ENCODE assay signal across 8 mouse cellular contexts in the genomic region with DNA sequence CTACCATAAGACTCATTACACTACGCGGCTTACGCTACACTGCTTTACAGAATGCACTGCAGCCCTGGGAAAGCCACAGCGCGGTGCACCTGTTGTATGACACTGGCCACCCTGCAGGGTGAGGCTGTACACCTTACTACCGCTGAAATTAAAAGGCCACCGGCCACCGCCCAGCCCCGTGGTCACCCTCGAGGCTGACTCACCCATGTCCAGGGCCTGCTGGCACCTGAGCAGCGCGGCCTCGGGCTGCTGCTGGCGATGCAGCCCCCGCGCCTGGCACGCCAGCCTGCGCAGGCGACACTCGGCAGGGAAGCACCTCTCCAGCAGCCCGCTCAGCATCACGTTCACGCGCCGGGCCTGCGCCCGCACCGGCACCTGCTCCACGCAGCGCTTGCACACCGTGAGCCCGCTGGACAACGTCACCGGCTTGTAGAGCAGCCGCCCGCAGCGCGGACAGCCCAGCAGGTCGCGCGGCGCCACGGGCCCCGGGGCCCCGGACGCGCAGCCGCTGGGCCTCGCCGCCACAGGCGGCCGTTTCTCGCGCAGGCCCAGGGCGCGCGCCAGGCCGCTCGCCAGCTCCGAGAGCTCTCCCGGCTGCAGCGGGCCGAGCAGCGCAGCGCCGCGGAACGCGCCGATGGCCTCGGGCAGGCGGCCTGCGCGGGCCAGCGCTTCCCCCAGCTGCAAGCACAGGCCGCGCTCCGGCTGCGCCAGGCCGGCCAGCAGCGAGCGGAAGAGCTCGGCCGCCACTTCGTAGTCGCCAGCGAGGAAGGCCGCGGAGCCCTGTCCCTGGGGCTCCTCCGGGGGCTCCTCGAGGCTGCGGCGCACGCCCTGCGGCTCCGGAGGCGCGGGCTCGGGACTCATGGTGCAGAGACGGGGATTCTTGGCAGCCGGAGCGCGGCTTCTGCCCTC. TPM values are rescaled to one million over a fixed set of nuclear protein-coding genes. Genes with fewer than 3 reads are reported as not detected.
DNase-seq lines count a peak whose midpoint lies in the region; ATAC-seq and TF ChIP-seq lines count a peak whose summit lies in the region.

No protein-coding gene starts in this region.

- H3K9me3 ChIP-seq in intestine, postnatal 0 days (ENCODE audit: control insufficient read depth): no peaks in the 10 kb centered on the region
- no peaks in the 10 kb centered on the region for H3K9me3 ChIP-seq in liver, embryonic 13.5 days (replicated peaks)

- peak overlapping the region; percentile 93 for H3K4me2 ChIP-seq in intestine, postnatal 0 days (replicated peaks; ENCODE audit: low read depth)
- peak overlapping the region; percentile 59 for H3K4me2 ChIP-seq in liver, embryonic 13.5 days

- no peak; the same call in 1 of the 2 replicates for ATAC-seq in intestine, postnatal 0 days
- no peak for ATAC-seq in liver, embryonic 13.5 days (ENCODE audit: low read depth)
- no peak for ATAC-seq in CD4-positive, CD25-positive, alpha-beta regulatory T cell, adult 4 months

- peak; percentile 14 for DNase-seq in ovary, postnatal 14 days (ENCODE audit: low spot score)
- no peak for DNase-seq in ovary, adult 18-20 months (ENCODE audit: low spot score)
- peak; percentile 82 to 87 for DNase-seq in cerebellum, postnatal 25 days
- DNase-seq in frontal cortex, postnatal 36 days (ENCODE audit: low spot score in 2 of 2): peak; percentile 59 to 66
- no peak for DNase-seq in liver, embryonic 13.5 days
- peak; percentile 65 to 72 for DNase-seq in right cerebral cortex, postnatal 10 days (ENCODE audit: low spot score in 2 of 2)

- TF ChIP-seq CTCF in intestine, postnatal 0 days (IDR thresholded peaks at IDR 0.05; ENCODE audit: low read depth): no peak

- 2% methylated on average over 102 of the region's 103 CpGs for WGBS in intestine, postnatal 0 days
- WGBS in liver, embryonic 13.5 days (ENCODE audit: insufficient replicate concordance): 4% methylated on average over 92 of the region's 103 CpGs

- H3K36me3 ChIP-seq in intestine, postnatal 0 days (ENCODE audit: control insufficient read depth, insufficient read depth): no peaks in the 10 kb centered on the region
- H3K36me3 ChIP-seq in liver, embryonic 13.5 days: no peaks in the 10 kb centered on the region

- H3K4me3 ChIP-seq in intestine, postnatal 0 days (ENCODE audit: low read depth, low read length): peak overlapping the region; percentile 50
- peak overlapping the region; percentile 47 for H3K4me3 ChIP-seq in liver, embryonic 13.5 days (replicated peaks)

- H3K9ac ChIP-seq in intestine, postnatal 0 days (ENCODE audit: low read depth, low read length): peak overlapping the region; percentile 31
- 0 out of 2 replicates have a peak overlapping the region, but pooled peaks have one; percentile 13 for H3K9ac ChIP-seq in liver, embryonic 13.5 days

- H3K27me3 ChIP-seq in intestine, postnatal 0 days (replicated peaks; ENCODE audit: control insufficient read depth, insufficient read depth, low read length): peaks cover 25% of the 10 kb centered on the region
- peaks cover 53% of the 10 kb centered on the region for H3K27me3 ChIP-seq in liver, embryonic 13.5 days

- no peaks in the 10 kb centered on the region for H3K4me1 ChIP-seq in intestine, postnatal 0 days (replicated peaks; ENCODE audit: control insufficient read depth, insufficient read depth, low read length)
- H3K4me1 ChIP-seq in liver, embryonic 13.5 days (replicated peaks): 0 out of 2 replicates have a peak, but pooled peaks cover 6% of the 10 kb centered on the region

- no peak overlapping the region for H3K27ac ChIP-seq in intestine, postnatal 0 days (ENCODE audit: low read depth, low read length)
- H3K27ac ChIP-seq in liver, embryonic 13.5 days: no peak overlapping the region

RNA-seq across cellular contexts. Expression of a gene that starts 0.7 kb away (rescaled TPM):
- 0.38 and 0.52 TPM in 2 replicates for polyA plus RNA-seq in intestine, postnatal 0 days (2015; fragmentation: Nextera tagmentation; extraction: Ambion mirVana)
- 0.05 and 0.06 TPM in 2 replicates for polyA plus RNA-seq in liver, embryonic 13.5 days (2015; fragmentation: Nextera tagmentation; extraction: Ambion mirVana)
- not detected for polyA plus RNA-seq in CD4-positive, CD25-positive, alpha-beta regulatory T cell, adult 4 months (2017; shearing (Covaris generic))

Comparison
In these comparisons a context has a peak if more than half of its experiments do, and no peak if none do; other contexts are left out.
1. DNase-seq: peak in ovary, postnatal 14 days (single experiment), cerebellum, postnatal 25 days (2 of 2), frontal cortex, postnatal 36 days (2 of 2) and right cerebral cortex, postnatal 10 days (2 of 2); none in ovary, adult 18-20 months (single experiment) and liver, embryonic 13.5 days (single experiment).